Mouse (Mus musculus): ENCODE data around the gene Mogs.

Gene Mogs

GRCm38 (mm10) chr6:83095968-83096367 lies 19.3 kb upstream of the Mogs start:
- no peak for DNase-seq

GRCm38 (mm10) chr6:83098411-83098810 lies 16.9 kb upstream of the Mogs start:
- peak in 1 of 2 experiments; percentile 37 for DNase-seq

- DNase-seq: peak; percentile 90 to 95
Measured at GRCm38 (mm10) chr6:83101316-83101687, 14.0 kb upstream of the Mogs start, which contains the start of the genes Ccdc142 and Gm42688. TSS of gene Ccdc142 (plus strand) at chr6:83101601. TSS of gene Gm42688 (plus strand) at chr6:83101617.

GRCm38 (mm10) chr6:83101688-83102556 lies 13.4 kb upstream of the Mogs start:
- peak; percentile 79 to 87 for DNase-seq

GRCm38 (mm10) chr6:83103130-83103650 lies 12.1 kb upstream of the Mogs start:
- no peak for DNase-seq

GRCm38 (mm10) chr6:83104158-83104557 lies 11.1 kb upstream of the Mogs start:
- no peak for DNase-seq

GRCm38 (mm10) chr6:83107566-83108400 lies 7.5 kb upstream of the Mogs start:
- peak; percentile 91 to 94 for DNase-seq

- peak; percentile 88 to 91 for DNase-seq
Measured at GRCm38 (mm10) chr6:83108762-83109668, 6.3 kb upstream of the Mogs start, which contains the start of gene Mrpl53. TSS of gene Mrpl53 (plus strand) at chr6:83109040.

- no peak for DNase-seq
Measured at GRCm38 (mm10) chr6:83111510-83112136, 3.7 kb upstream of the Mogs start.

- no peak for DNase-seq
Measured at GRCm38 (mm10) chr6:83115682-83116372, 531 bp downstream of the Mogs start.

GRCm38 (mm10) chr6:83116373-83117164 lies 1.3 kb downstream of the Mogs start:
- DNase-seq: no peak

- peak in 1 of 2 experiments; percentile 5 for DNase-seq
Measured at GRCm38 (mm10) chr6:83117165-83117438, 1.8 kb downstream of the Mogs start.

- peak in 1 of 2 experiments; percentile 11 for DNase-seq
Measured at GRCm38 (mm10) chr6:83117616-83118015, 2.3 kb downstream of the Mogs start.

- DNase-seq: peak in 1 of 2 experiments; percentile 11
Measured at GRCm38 (mm10) chr6:83118369-83118768, 3.1 kb downstream of the Mogs start.

GRCm38 (mm10) chr6:83118825-83119733 lies 3.8 kb downstream of the Mogs start:
- peak in 1 of 2 experiments; percentile 3 for DNase-seq

GRCm38 (mm10) chr6:83119734-83120051 lies 4.4 kb downstream of the Mogs start:
- peak; percentile 48 to 59 for DNase-seq

GRCm38 (mm10) chr6:83120930-83121862 lies 5.9 kb downstream of the Mogs start, which contains the start of gene Wbp1:
TSS of gene Wbp1 (minus strand) at chr6:83121559.
- peak; percentile 88 to 94 for DNase-seq
